Mouse (Mus musculus): ENCODE measurements around the gene Senp3. TPM values are rescaled to one million over a fixed set of nuclear protein-coding genes. Genes with fewer than 3 reads are reported as not detected.

Senp3 gene
- total and polyA plus RNA-seq, 3 experiments: 116 to 303 (median 256) TPM

DNA sequence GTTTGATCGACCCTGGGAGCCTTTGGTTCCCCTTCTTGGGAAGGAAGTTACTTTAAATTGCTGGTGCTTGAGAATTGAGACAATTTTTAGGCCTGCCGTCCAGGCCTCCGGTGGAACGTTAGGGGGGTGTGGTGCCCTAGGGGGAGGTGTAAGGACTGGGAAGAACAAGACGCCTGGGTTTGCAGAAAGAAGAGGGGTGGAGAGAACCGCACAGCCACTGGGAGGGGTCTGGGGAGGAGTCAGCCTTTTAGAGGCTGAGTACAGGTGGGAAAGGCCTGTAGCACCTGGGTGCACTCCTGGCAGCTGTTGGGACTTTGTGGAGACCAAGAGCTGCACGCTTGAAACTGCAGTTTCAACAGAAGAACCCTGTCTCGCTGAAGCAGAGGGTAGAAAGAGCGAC, 27.1 kb downstream of the Senp3 start:
- Histone ChIP-seq H3K79me2 (replicated peaks; ENCODE audit: control insufficient read depth, extremely low read depth, insufficient read depth, poor library complexity, severe bottlenecking) (0 out of 2 replicates have a peak, but pooled peaks cover under 1% of the 10 kb centered on the region), H3K4me2 (ENCODE audit: insufficient read depth, low read depth, poor library complexity, severe bottlenecking) (no peak overlapping the region), H3K27me3 (replicated peaks) (no peaks in the 10 kb centered on the region), H3K4me3 (replicated peaks in 1 of 3; ENCODE audit: low read depth in 2 of 3, low read length in 2 of 3, poor library complexity in 1 of 3) (no peak overlapping the region), H3K9ac (ENCODE audit: insufficient read depth, low read depth) (no peak overlapping the region), H3K36me3 (replicated peaks in 1 of 2; ENCODE audit: control insufficient read depth in 1 of 2, insufficient read depth in 1 of 2, low read length in 1 of 2) (peaks cover 79 to 89% of the 10 kb centered on the region in 2 experiments), H3K9me3 (replicated peaks; ENCODE audit: low read length) (no peaks in the 10 kb centered on the region), H3K27ac (ENCODE audit: insufficient read depth, low read depth) (no peak overlapping the region), H3K4me1 (ENCODE audit: control insufficient read depth in 1 of 2, insufficient read depth in 2 of 2) (peaks cover 0 to 67% of the 10 kb centered on the region in 2 experiments; a peak in 2 of 4 replicates)
- no peak for DNase-seq (ENCODE audit: extremely low read depth)
- in situ Hi-C loops (cut with MboI; ENCODE audit: low pct_ligation_motif_present, low pct_unique_long_range_greater_than_20kb, low sequenced_read_pairs): no loop called here
- dilution Hi-C loops (cut with MboI; ENCODE audit: extremely low pct_ligation_motif_present, extremely low pct_unique_long_range_greater_than_20kb, low sequenced_read_pairs): no loop called here
- TF ChIP-seq CHD2 (IDR thresholded peaks at IDR 0.05; ENCODE audit: low read length): no peak
- no peak for TF ChIP-seq UBTF (IDR thresholded peaks at IDR 0.05; ENCODE audit: low read depth, low read length)
- no peak for TF ChIP-seq ETS1 (conservative IDR thresholded peaks at IDR 0.05; ENCODE audit: low read depth, low read length)
- TF ChIP-seq RCOR1 (conservative IDR thresholded peaks at IDR 0.05; ENCODE audit: low read depth, low read length): no peak
- no peak for TF ChIP-seq ELF1 (IDR thresholded peaks at IDR 0.05; ENCODE audit: low read depth, low read length)
- TF ChIP-seq ZC3H11A (IDR thresholded peaks at IDR 0.05; ENCODE audit: low read depth, low read length): no peak
- no peak for TF ChIP-seq RAD21 (IDR thresholded peaks at IDR 0.05; ENCODE audit: low read depth, low read length)
- TF ChIP-seq SMC3 (IDR thresholded peaks at IDR 0.05; ENCODE audit: low read depth, low read length): no peak
- TF ChIP-seq CHD1 (IDR thresholded peaks at IDR 0.05; ENCODE audit: low read depth, low read length): no peak
- TF ChIP-seq HCFC1 (IDR thresholded peaks at IDR 0.05; ENCODE audit: low read depth, low read length): 0 out of 2 replicates have a peak, but pooled peaks have one; percentile 28
- TF ChIP-seq ZNF384 (IDR thresholded peaks at IDR 0.05; ENCODE audit: low read depth, low read length): no peak
- no peak for TF ChIP-seq MAFK (IDR thresholded peaks at IDR 0.05; ENCODE audit: insufficient replicate concordance, low read length)
- TF ChIP-seq NELFE (IDR thresholded peaks at IDR 0.05; ENCODE audit: low read depth, low read length): no peak
- TF ChIP-seq ZMIZ1 (IDR thresholded peaks at IDR 0.05; ENCODE audit: low read depth, low read length): no peak
- 0 out of 2 replicates have a peak, but pooled peaks have one; percentile 1 for TF ChIP-seq POLR2AphosphoS2 (IDR thresholded peaks at IDR 0.05; ENCODE audit: low read depth, low read length)
- no peak for TF ChIP-seq E2F4 (IDR thresholded peaks at IDR 0.05; ENCODE audit: insufficient replicate concordance, low read depth, low read length)
- 0 out of 2 replicates have a peak, but pooled peaks have one; percentile 12 for TF ChIP-seq SIN3A (IDR thresholded peaks at IDR 0.05; ENCODE audit: low read length)

DNA sequence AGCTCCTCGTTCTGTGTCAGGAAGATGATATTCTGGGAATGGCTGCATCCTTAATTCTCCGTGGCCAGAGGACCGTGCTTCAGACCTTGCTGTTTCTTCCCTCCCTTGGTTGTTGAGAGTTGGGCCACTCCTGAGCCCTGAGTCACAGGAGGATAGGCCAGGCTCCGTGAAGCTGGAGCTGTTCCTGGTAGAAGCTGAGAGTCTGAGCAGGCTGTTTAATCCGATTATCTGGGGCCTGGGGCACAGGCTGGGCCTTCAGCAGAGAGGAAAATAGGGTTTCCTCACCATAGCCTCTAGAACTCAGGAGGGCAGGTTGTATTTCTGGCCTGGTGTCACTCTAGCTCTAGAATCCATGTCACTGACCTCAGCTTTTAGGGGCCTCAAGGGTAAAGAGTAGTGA, 28.5 kb downstream of the Senp3 start:
- no peaks in the 10 kb centered on the region for H3K27me3 ChIP-seq (replicated peaks)
- DNase-seq (ENCODE audit: extremely low read depth): no peak
- no peak overlapping the region for H3K27ac ChIP-seq (ENCODE audit: insufficient read depth, low read depth)
- no peak overlapping the region for H3K9ac ChIP-seq (ENCODE audit: insufficient read depth, low read depth)
- no peaks in the 10 kb centered on the region; the same call in 1 of the 2 replicates for H3K79me2 ChIP-seq (replicated peaks; ENCODE audit: control insufficient read depth, extremely low read depth, insufficient read depth, poor library complexity, severe bottlenecking)
- H3K4me3 ChIP-seq (replicated peaks in 1 of 3; ENCODE audit: low read depth in 2 of 3, low read length in 2 of 3, poor library complexity in 1 of 3): no peak overlapping the region
- H3K36me3 ChIP-seq (replicated peaks in 1 of 2; ENCODE audit: control insufficient read depth in 1 of 2, insufficient read depth in 1 of 2, low read length in 1 of 2): peaks cover 82 to 92% of the 10 kb centered on the region in 2 experiments
- no peaks in the 10 kb centered on the region for H3K9me3 ChIP-seq (replicated peaks; ENCODE audit: low read length)
- H3K4me2 ChIP-seq (ENCODE audit: insufficient read depth, low read depth, poor library complexity, severe bottlenecking): no peak overlapping the region
- peaks cover 0 to 58% of the 10 kb centered on the region in 2 experiments; a peak in 2 of 4 replicates for H3K4me1 ChIP-seq (ENCODE audit: control insufficient read depth in 1 of 2, insufficient read depth in 2 of 2)
- dilution Hi-C loops (cut with MboI; ENCODE audit: extremely low pct_ligation_motif_present, extremely low pct_unique_long_range_greater_than_20kb, low sequenced_read_pairs) (no loop called here), in situ Hi-C loops (cut with MboI; ENCODE audit: low pct_ligation_motif_present, low pct_unique_long_range_greater_than_20kb, low sequenced_read_pairs) (no loop called here)
- TF ChIP-seq POLR2A (IDR thresholded peaks at IDR 0.05; ENCODE audit: low read depth, low read length) (peak; percentile 21; the same call in 1 of the 2 replicates), RAD21 (IDR thresholded peaks at IDR 0.05; ENCODE audit: low read depth, low read length) (no peak)

All from CH12.LX (cell line).